Mouse (Mus musculus): ENCODE data around the gene Dio2.

DNA sequence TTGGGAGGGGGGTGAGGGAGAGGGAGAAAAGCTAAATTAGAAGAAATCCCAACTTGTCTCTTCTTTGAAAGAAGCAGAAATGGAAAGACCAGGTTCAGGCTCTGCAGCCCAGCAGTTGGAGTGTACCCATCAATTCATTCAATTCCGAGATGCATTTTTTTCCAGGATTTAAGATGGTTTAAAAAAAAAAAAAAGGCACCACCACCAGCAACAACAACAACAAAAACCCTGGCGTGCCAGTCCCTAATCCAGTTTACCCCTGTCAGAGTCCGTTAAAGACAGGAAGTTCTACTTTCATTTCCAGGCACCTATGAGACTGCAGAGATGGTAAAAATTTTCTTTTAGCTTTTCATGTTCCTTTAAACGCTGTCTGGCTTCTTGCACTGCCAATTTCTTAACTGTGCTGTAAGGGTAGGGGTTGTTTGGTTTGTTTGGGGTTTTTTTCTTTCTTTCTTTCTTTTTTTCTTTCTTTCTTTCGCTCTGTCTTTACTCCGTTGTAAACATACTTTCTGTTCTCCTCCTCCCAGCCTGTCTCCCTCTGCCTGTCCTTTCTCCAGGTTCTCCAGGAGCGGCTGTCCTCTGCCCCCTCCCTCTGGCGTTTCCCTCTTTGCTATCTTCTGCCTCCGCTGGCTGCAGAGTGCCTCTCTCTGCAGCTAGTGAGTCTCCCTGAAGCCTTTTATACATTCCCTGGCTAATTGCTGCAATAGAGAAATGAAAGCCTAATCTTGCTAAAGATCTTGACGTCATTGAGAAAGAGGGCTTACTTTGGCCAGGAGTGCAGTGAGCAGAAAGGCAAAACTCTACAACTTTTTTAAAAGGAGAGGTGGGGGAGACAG is at the start of gene Dio2:
- TF ChIP-seq GATA1 (IDR thresholded peaks at IDR 0.05; ENCODE audit: borderline replicate concordance, low read length) = no peak
- TF ChIP-seq FLI1 (IDR thresholded peaks at IDR 0.05; ENCODE audit: low read length) = no peak
